Mouse (Mus musculus) hematopoietic stem cell, adult 5-6 weeks (primary cell): ENCODE results near the gene Hmg20b. TPM values are rescaled to one million over a fixed set of nuclear protein-coding genes. Genes with fewer than 3 reads are reported as not detected.

Experiments used
- ATAC-seq, 2 experiments: fragments of 125-278 bp in 1 of 2; replicated peaks in 1 of 2; 2 replicates each; pipeline ENCODE4 v1.8.0; 2016 to 2017; ENCODE audit warnings: inconsistent platforms in 2 of 2, mild to moderate bottlenecking in 2 of 2, moderate number of reproducible peaks in 2 of 2, low read depth in 1 of 2, moderate TSS enrichment in 1 of 2; ENCODE audit not compliant: low FRiP score in 2 of 2, poor library complexity in 2 of 2, severe bottlenecking in 2 of 2, insufficient read depth in 1 of 2, low TSS enrichment in 1 of 2
- total RNA-seq: library from RNA; stranded (forward); fragments of 172-1452, 232-1000 nt; gene quantifications from 2 replicates; pipeline ENCODE4 v1.2.3, GENCODE M21; 2017

The Hmg20b gene
- 25.6 and 37.4 TPM in 2 replicates for total RNA-seq

GRCm38 (mm10) chr10:81350351-81351063, at the start of gene Hmg20b:
TSS of gene Hmg20b (minus strand) at chr10:81350480.
- peak; percentile 92 to 94 for ATAC-seq

- no peak for ATAC-seq
Observed at GRCm38 (mm10) chr10:81399798-81400308, 49.6 kb upstream of the Hmg20b start.

GRCm38 (mm10) chr10:81399296-81399695, 49.0 kb upstream of the Hmg20b start:
- no peak for ATAC-seq

GRCm38 (mm10) chr10:81396749-81397148, 46.5 kb upstream of the Hmg20b start:
- peak in 1 of 2 experiments; percentile 11; a peak in 1 of 4 replicates for ATAC-seq

- no peak for ATAC-seq
Observed at GRCm38 (mm10) chr10:81395865-81396264, 45.6 kb upstream of the Hmg20b start.

- peak; percentile 37 to 46; a peak in 2 of 4 replicates for ATAC-seq
Observed at GRCm38 (mm10) chr10:81395127-81395526, 44.8 kb upstream of the Hmg20b start.

GRCm38 (mm10) chr10:81393456-81394063, 43.3 kb upstream of the Hmg20b start:
- peak; percentile 15 to 43; a peak in 3 of 4 replicates for ATAC-seq

- no peak for ATAC-seq
Observed at GRCm38 (mm10) chr10:81392781-81393185, 42.5 kb upstream of the Hmg20b start, which contains the start of gene Smim24. TSS of gene Smim24 (plus strand) at chr10:81393051.

GRCm38 (mm10) chr10:81392270-81392669, 42.0 kb upstream of the Hmg20b start:
- ATAC-seq: no peak

GRCm38 (mm10) chr10:81390678-81390965, 40.3 kb upstream of the Hmg20b start:
- ATAC-seq: no peak

GRCm38 (mm10) chr10:81389801-81390677, 39.8 kb upstream of the Hmg20b start:
- peak; percentile 62 to 65; a peak in 3 of 4 replicates for ATAC-seq

GRCm38 (mm10) chr10:81389373-81389772, 39.1 kb upstream of the Hmg20b start:
- ATAC-seq: no peak

GRCm38 (mm10) chr10:81388505-81389055, 38.3 kb upstream of the Hmg20b start, which contains the start of gene Gm48552:
TSS of gene Gm48552 (plus strand) at chr10:81389005.
- ATAC-seq: no peak

- ATAC-seq: no peak
Observed at GRCm38 (mm10) chr10:81387716-81388115, 37.4 kb upstream of the Hmg20b start.

- ATAC-seq: no peak
Observed at GRCm38 (mm10) chr10:81385603-81386306, 35.5 kb upstream of the Hmg20b start.

GRCm38 (mm10) chr10:81384605-81384982, 34.3 kb upstream of the Hmg20b start:
- peak in 1 of 2 experiments; percentile 0; a peak in 1 of 4 replicates for ATAC-seq
